Mouse (Mus musculus) midbrain, embryonic 10.5 days (tissue): Measurements from ENCODE around the gene Slc43a2. TPM values are rescaled to one million over a fixed set of nuclear protein-coding genes. Genes with fewer than 3 reads are reported as not detected.

Experiments
- DNase-seq: peaks from one replicate; pipeline ENCODE4 v3.0.0-alpha.2; 2017; ENCODE audit warnings: low spot score
- H3K27ac ChIP-seq: fragments of 300-500 bp; sonication (generic); replicated peaks from 2 replicates; pipeline ENCODE4 v1.5.1; 2016; ENCODE audit warnings: mild to moderate bottlenecking
- H3K27me3 ChIP-seq: fragments of 300-500 bp; sonication (generic); 2 replicates; pipeline ENCODE4 v1.6.1; 2016; ENCODE audit warnings: low read depth, mild to moderate bottlenecking; ENCODE audit not compliant: poor library complexity, severe bottlenecking
- H3K36me3 ChIP-seq: fragments of 300-500 bp; sonication (generic); 2 replicates; pipeline ENCODE4 v1.6.1; 2016; ENCODE audit warnings: mild to moderate bottlenecking, moderate library complexity
- H3K4me1 ChIP-seq: fragments of 300-500 bp; sonication (generic); 2 replicates; pipeline ENCODE4 v1.6.1; 2016
- H3K4me3 ChIP-seq: fragments of 300-500 bp; sonication (generic); 2 replicates; pipeline ENCODE4 v1.5.1; 2016; ENCODE audit warnings: mild to moderate bottlenecking, moderate library complexity
- H3K9me3 ChIP-seq: fragments of 300-500 bp; sonication (generic); replicated peaks from 2 replicates; pipeline ENCODE4 v1.6.1; 2016; ENCODE audit warnings: mild to moderate bottlenecking
- WGBS: fragments of 180-500 bp; shearing (Covaris S2); methylation state at CpG from one replicate; pipeline ENCODE4 v1.1.7; 2016; 5-methylcytosine and 5-hydroxymethylcytosine counted together
- polyA plus RNA-seq: library from polyadenylated mRNA; unstranded; fragments of >200 nt; fragmentation: Nextera tagmentation; extraction: Ambion mirVana; gene quantifications from 2 replicates; pipeline ENCODE4 v1.2.1, GENCODE M21; 2016

The Slc43a2 gene
- polyA plus RNA-seq, 1 experiment from 2014 or later = 6.5 TPM

GRCm38 (mm10) chr11:75532340-75533277, 1.1 kb downstream of the Slc43a2 start:
- H3K27ac ChIP-seq = peak overlapping the region; percentile 94
- peaks cover 12% of the 10 kb centered on the region for H3K27me3 ChIP-seq
- H3K4me1 ChIP-seq = peaks cover 40% of the 10 kb centered on the region
- 15% methylated on average over 38 of the region's 38 CpGs for WGBS
- H3K4me3 ChIP-seq = peak overlapping the region; percentile 87
- no peaks in the 10 kb centered on the region for H3K36me3 ChIP-seq
- H3K9me3 ChIP-seq = no peaks in the 10 kb centered on the region
- DNase-seq = peak; percentile 36

- H3K4me1 ChIP-seq = peaks cover 49% of the 10 kb centered on the region
- peak overlapping the region; percentile 87; the same call in 1 of the 2 replicates for H3K4me3 ChIP-seq
- H3K36me3 ChIP-seq = no peaks in the 10 kb centered on the region
- 84% methylated on average over 6 of the region's 6 CpGs for WGBS
- DNase-seq = no peak
- H3K27ac ChIP-seq = no peak overlapping the region
- no peaks in the 10 kb centered on the region for H3K9me3 ChIP-seq
- H3K27me3 ChIP-seq = peaks cover 12% of the 10 kb centered on the region
Measured at GRCm38 (mm10) chr11:75533314-75534015, 2.0 kb downstream of the Slc43a2 start.

- Histone ChIP-seq H3K27me3 (peaks cover 12% of the 10 kb centered on the region), H3K4me3 (no peak overlapping the region), H3K9me3 (no peaks in the 10 kb centered on the region), H3K36me3 (no peaks in the 10 kb centered on the region), H3K4me1 (peaks cover 51% of the 10 kb centered on the region), H3K27ac (no peak overlapping the region)
- WGBS = 54% methylated on average over 4 of the region's 4 CpGs
- no peak for DNase-seq
Measured at GRCm38 (mm10) chr11:75534286-75535033, 3.0 kb downstream of the Slc43a2 start.

GRCm38 (mm10) chr11:75535106-75535795, 3.8 kb downstream of the Slc43a2 start:
- Histone ChIP-seq H3K4me3 (no peak overlapping the region), H3K4me1 (peaks cover 53% of the 10 kb centered on the region), H3K36me3 (no peaks in the 10 kb centered on the region), H3K9me3 (no peaks in the 10 kb centered on the region), H3K27me3 (peaks cover 12% of the 10 kb centered on the region), H3K27ac (no peak overlapping the region)
- DNase-seq = no peak
- 66% methylated on average over 13 of the region's 13 CpGs for WGBS

- no peak overlapping the region for H3K27ac ChIP-seq
- 90% methylated on average over 12 of the region's 12 CpGs for WGBS
Measured at GRCm38 (mm10) chr11:75536255-75537024, 4.9 kb downstream of the Slc43a2 start.

GRCm38 (mm10) chr11:75537025-75537414, 5.5 kb downstream of the Slc43a2 start:
- Histone ChIP-seq H3K27ac (0 out of 2 replicates have a peak overlapping the region, but pooled peaks have one; percentile 68), H3K9me3 (no peaks in the 10 kb centered on the region), H3K4me3 (no peak overlapping the region), H3K27me3 (peaks cover 12% of the 10 kb centered on the region), H3K4me1 (peaks cover 53% of the 10 kb centered on the region), H3K36me3 (no peaks in the 10 kb centered on the region)
- 90% methylated on average over 8 of the region's 8 CpGs for WGBS
- no peak for DNase-seq

More at GRCm38 (mm10) chr11:75536255-75537024, 4.9 kb downstream of the Slc43a2 start:
- Histone ChIP-seq H3K27me3 (peaks cover 12% of the 10 kb centered on the region), H3K4me3 (no peak overlapping the region), H3K9me3 (no peaks in the 10 kb centered on the region), H3K4me1 (peaks cover 55% of the 10 kb centered on the region), H3K36me3 (no peaks in the 10 kb centered on the region)
- DNase-seq = no peak

- no peaks in the 10 kb centered on the region for H3K36me3 ChIP-seq
- H3K27me3 ChIP-seq = peaks cover 8% of the 10 kb centered on the region
- peak overlapping the region; percentile 68 for H3K27ac ChIP-seq
- no peak overlapping the region for H3K4me3 ChIP-seq
- no peaks in the 10 kb centered on the region for H3K9me3 ChIP-seq
- H3K4me1 ChIP-seq = peaks cover 47% of the 10 kb centered on the region
- no peak for DNase-seq
- 48% methylated on average over 11 of the region's 11 CpGs for WGBS
Measured at GRCm38 (mm10) chr11:75537491-75538183, 6.1 kb downstream of the Slc43a2 start.

GRCm38 (mm10) chr11:75538184-75538969, 6.9 kb downstream of the Slc43a2 start:
- H3K36me3 ChIP-seq = no peaks in the 10 kb centered on the region
- H3K9me3 ChIP-seq = no peaks in the 10 kb centered on the region
- no peak overlapping the region for H3K4me3 ChIP-seq
- no peak for DNase-seq
- 75% methylated on average over 9 of the region's 9 CpGs for WGBS
- H3K4me1 ChIP-seq = peaks cover 40% of the 10 kb centered on the region
- peak overlapping the region; percentile 68 for H3K27ac ChIP-seq
- peaks cover under 1% of the 10 kb centered on the region; the same call in 1 of the 2 replicates for H3K27me3 ChIP-seq

GRCm38 (mm10) chr11:75538970-75539299, 7.4 kb downstream of the Slc43a2 start:
- H3K27ac ChIP-seq = no peak overlapping the region
- H3K4me1 ChIP-seq = peaks cover 39% of the 10 kb centered on the region
- no peaks in the 10 kb centered on the region for H3K36me3 ChIP-seq
- no peaks in the 10 kb centered on the region for H3K9me3 ChIP-seq
- no peak for DNase-seq
- WGBS = 96% methylated on average over 13 of the region's 13 CpGs
- no peaks in the 10 kb centered on the region for H3K27me3 ChIP-seq
- no peak overlapping the region for H3K4me3 ChIP-seq

GRCm38 (mm10) chr11:75540209-75540608, 8.7 kb downstream of the Slc43a2 start:
- H3K27ac ChIP-seq = peak overlapping the region; percentile 46; the same call in 1 of the 2 replicates
- no peak overlapping the region for H3K4me3 ChIP-seq
- no peaks in the 10 kb centered on the region for H3K27me3 ChIP-seq
- H3K4me1 ChIP-seq = peaks cover 29% of the 10 kb centered on the region
- H3K9me3 ChIP-seq = no peaks in the 10 kb centered on the region
- H3K36me3 ChIP-seq = 0 out of 2 replicates have a peak, but pooled peaks cover 2% of the 10 kb centered on the region
- DNase-seq = no peak
- 92% methylated on average over 8 of the region's 8 CpGs for WGBS
